Mouse (Mus musculus): Measurements from ENCODE around the gene Epc2. TPM values are rescaled to one million over a fixed set of nuclear protein-coding genes. Genes with fewer than 3 reads are reported as not detected.

Epc2 gene
- polyA plus RNA-seq (2014; fragmentation: Nextera tagmentation; extraction: Ambion mirVana) = 4.3 and 6.0 TPM in 2 replicates

- peak within 1 kb of the TSS; percentile 76 for H3K4me3 ChIP-seq (ENCODE audit: low read depth, low read length)
- H3K4me1 ChIP-seq (replicated peaks; ENCODE audit: control insufficient read depth, insufficient read depth, low read length) = no peaks in the 10 kb centered on the region; the same call in none of the 2 replicates
- H3K36me3 ChIP-seq (ENCODE audit: control insufficient read depth, insufficient read depth, low read length) = no peaks in the 10 kb centered on the region
- ATAC-seq (replicated peaks; ENCODE audit: low FRiP score) (peak; percentile 82), DNase-seq (ENCODE audit: low spot score) (peak; percentile 93)
- no peaks in the 10 kb centered on the region for H3K9me3 ChIP-seq (ENCODE audit: control insufficient read depth, low read length)
- peak within 1 kb of the TSS; percentile 95 for H3K9ac ChIP-seq (ENCODE audit: low read depth, low read length)
- peak within 1 kb of the TSS; percentile 83 for H3K4me2 ChIP-seq
- WGBS = under 1% methylated on average over 87 of the region's 88 CpGs
- H3K27ac ChIP-seq (ENCODE audit: low read depth, low read length) = peak within 1 kb of the TSS; percentile 97
- H3K27me3 ChIP-seq (replicated peaks; ENCODE audit: control insufficient read depth, insufficient read depth, low read length) = no peaks in the 10 kb centered on the region
These were observed at the start of gene Epc2 for GRCm38 (mm10) chr2:49450931-49451636. TSS of gene Epc2 (plus strand) at chr2:49451486.

GRCm38 (mm10) chr2:49405954-49406353 lies 45.3 kb upstream of the Epc2 start:
- Histone ChIP-seq H3K36me3 (ENCODE audit: control insufficient read depth, insufficient read depth, low read length) (no peaks in the 10 kb centered on the region), H3K4me1 (replicated peaks; ENCODE audit: control insufficient read depth, insufficient read depth, low read length) (no peaks in the 10 kb centered on the region), H3K9me3 (ENCODE audit: control insufficient read depth, low read length) (no peaks in the 10 kb centered on the region), H3K27me3 (replicated peaks; ENCODE audit: control insufficient read depth, insufficient read depth, low read length) (no peaks in the 10 kb centered on the region), H3K27ac (ENCODE audit: low read depth, low read length) (no peak overlapping the region), H3K4me3 (ENCODE audit: low read depth, low read length) (no peak overlapping the region), H3K4me2 (no peak overlapping the region), H3K9ac (ENCODE audit: low read depth, low read length) (no peak overlapping the region)
- DNase-seq (ENCODE audit: low spot score) (no peak), ATAC-seq (replicated peaks; ENCODE audit: low FRiP score) (no peak)
- 51% methylated on average over 2 of the region's 2 CpGs for WGBS

- H3K4me1 ChIP-seq (replicated peaks; ENCODE audit: control insufficient read depth, insufficient read depth, low read length) = no peaks in the 10 kb centered on the region
- no peaks in the 10 kb centered on the region for H3K27me3 ChIP-seq (replicated peaks; ENCODE audit: control insufficient read depth, insufficient read depth, low read length)
- no peaks in the 10 kb centered on the region for H3K36me3 ChIP-seq (ENCODE audit: control insufficient read depth, insufficient read depth, low read length)
- ATAC-seq (replicated peaks; ENCODE audit: low FRiP score) (no peak), DNase-seq (ENCODE audit: low spot score) (no peak)
- H3K4me2 ChIP-seq = no peak overlapping the region
- no peaks in the 10 kb centered on the region for H3K9me3 ChIP-seq (ENCODE audit: control insufficient read depth, low read length)
- H3K9ac ChIP-seq (ENCODE audit: low read depth, low read length) = no peak overlapping the region
- H3K4me3 ChIP-seq (ENCODE audit: low read depth, low read length) = no peak overlapping the region
- H3K27ac ChIP-seq (ENCODE audit: low read depth, low read length) = no peak overlapping the region
- 61% methylated on average over 5 of the region's 5 CpGs for WGBS
These were observed 39.6 kb upstream of the Epc2 start for GRCm38 (mm10) chr2:49411685-49412084.

GRCm38 (mm10) chr2:49412576-49412975 lies 38.7 kb upstream of the Epc2 start:
- no peaks in the 10 kb centered on the region for H3K4me1 ChIP-seq (replicated peaks; ENCODE audit: control insufficient read depth, insufficient read depth, low read length)
- H3K27me3 ChIP-seq (replicated peaks; ENCODE audit: control insufficient read depth, insufficient read depth, low read length) = no peaks in the 10 kb centered on the region
- H3K4me3 ChIP-seq (ENCODE audit: low read depth, low read length) = no peak overlapping the region
- DNase-seq (ENCODE audit: low spot score) (no peak), ATAC-seq (replicated peaks; ENCODE audit: low FRiP score) (no peak)
- H3K36me3 ChIP-seq (ENCODE audit: control insufficient read depth, insufficient read depth, low read length) = no peaks in the 10 kb centered on the region
- H3K9me3 ChIP-seq (ENCODE audit: control insufficient read depth, low read length) = no peaks in the 10 kb centered on the region
- 78% methylated on average over 6 of the region's 6 CpGs for WGBS
- H3K9ac ChIP-seq (ENCODE audit: low read depth, low read length) = no peak overlapping the region
- no peak overlapping the region for H3K4me2 ChIP-seq
- no peak overlapping the region for H3K27ac ChIP-seq (ENCODE audit: low read depth, low read length)

- H3K4me3 ChIP-seq (ENCODE audit: low read depth, low read length) = no peak overlapping the region
- no peaks in the 10 kb centered on the region for H3K36me3 ChIP-seq (ENCODE audit: control insufficient read depth, insufficient read depth, low read length)
- 69% methylated on average over 3 of the region's 3 CpGs for WGBS
- no peak overlapping the region for H3K27ac ChIP-seq (ENCODE audit: low read depth, low read length)
- ATAC-seq (replicated peaks; ENCODE audit: low FRiP score) = no peak
- no peak overlapping the region for H3K9ac ChIP-seq (ENCODE audit: low read depth, low read length)
- DNase-seq (ENCODE audit: low spot score) = no peak
- no peaks in the 10 kb centered on the region for H3K4me1 ChIP-seq (replicated peaks; ENCODE audit: control insufficient read depth, insufficient read depth, low read length)
- no peaks in the 10 kb centered on the region for H3K9me3 ChIP-seq (ENCODE audit: control insufficient read depth, low read length)
- no peaks in the 10 kb centered on the region for H3K27me3 ChIP-seq (replicated peaks; ENCODE audit: control insufficient read depth, insufficient read depth, low read length)
- no peak overlapping the region for H3K4me2 ChIP-seq
These were observed 35.4 kb upstream of the Epc2 start for GRCm38 (mm10) chr2:49415868-49416267.

GRCm38 (mm10) chr2:49417018-49417604 lies 34.2 kb upstream of the Epc2 start:
- Histone ChIP-seq H3K27me3 (replicated peaks; ENCODE audit: control insufficient read depth, insufficient read depth, low read length) (no peaks in the 10 kb centered on the region), H3K9ac (ENCODE audit: low read depth, low read length) (no peak overlapping the region), H3K9me3 (ENCODE audit: control insufficient read depth, low read length) (no peaks in the 10 kb centered on the region), H3K36me3 (ENCODE audit: control insufficient read depth, insufficient read depth, low read length) (no peaks in the 10 kb centered on the region), H3K4me2 (no peak overlapping the region), H3K27ac (ENCODE audit: low read depth, low read length) (no peak overlapping the region), H3K4me1 (replicated peaks; ENCODE audit: control insufficient read depth, insufficient read depth, low read length) (no peaks in the 10 kb centered on the region), H3K4me3 (ENCODE audit: low read depth, low read length) (no peak overlapping the region)
- ATAC-seq (replicated peaks; ENCODE audit: low FRiP score) = no peak
- no peak for DNase-seq (ENCODE audit: low spot score)
- WGBS = 39% methylated on average over 10 of the region's 10 CpGs

GRCm38 (mm10) chr2:49420396-49420795 lies 30.9 kb upstream of the Epc2 start:
- DNase-seq (ENCODE audit: low spot score) = no peak
- WGBS = 80% methylated on average over 3 of the region's 3 CpGs
- Histone ChIP-seq H3K4me3 (ENCODE audit: low read depth, low read length) (no peak overlapping the region), H3K27me3 (replicated peaks; ENCODE audit: control insufficient read depth, insufficient read depth, low read length) (no peaks in the 10 kb centered on the region), H3K4me1 (replicated peaks; ENCODE audit: control insufficient read depth, insufficient read depth, low read length) (no peaks in the 10 kb centered on the region), H3K27ac (ENCODE audit: low read depth, low read length) (no peak overlapping the region), H3K36me3 (ENCODE audit: control insufficient read depth, insufficient read depth, low read length) (no peaks in the 10 kb centered on the region), H3K4me2 (no peak overlapping the region), H3K9me3 (ENCODE audit: control insufficient read depth, low read length) (no peaks in the 10 kb centered on the region), H3K9ac (ENCODE audit: low read depth, low read length) (no peak overlapping the region)
- ATAC-seq (replicated peaks; ENCODE audit: low FRiP score) = no peak

- DNase-seq (ENCODE audit: low spot score) (no peak), ATAC-seq (replicated peaks; ENCODE audit: low FRiP score) (no peak)
- H3K36me3 ChIP-seq (ENCODE audit: control insufficient read depth, insufficient read depth, low read length) = no peaks in the 10 kb centered on the region
- no peaks in the 10 kb centered on the region for H3K9me3 ChIP-seq (ENCODE audit: control insufficient read depth, low read length)
- no peaks in the 10 kb centered on the region for H3K4me1 ChIP-seq (replicated peaks; ENCODE audit: control insufficient read depth, insufficient read depth, low read length)
- no peak overlapping the region for H3K9ac ChIP-seq (ENCODE audit: low read depth, low read length)
- no peaks in the 10 kb centered on the region for H3K27me3 ChIP-seq (replicated peaks; ENCODE audit: control insufficient read depth, insufficient read depth, low read length)
- H3K4me3 ChIP-seq (ENCODE audit: low read depth, low read length) = no peak overlapping the region
- 54% methylated on average over 2 of the region's 2 CpGs for WGBS
- H3K27ac ChIP-seq (ENCODE audit: low read depth, low read length) = no peak overlapping the region
- no peak overlapping the region for H3K4me2 ChIP-seq
These were observed 27.4 kb upstream of the Epc2 start for GRCm38 (mm10) chr2:49423857-49424256.

GRCm38 (mm10) chr2:49424788-49425187 lies 26.5 kb upstream of the Epc2 start:
- ATAC-seq (replicated peaks; ENCODE audit: low FRiP score) (no peak), DNase-seq (ENCODE audit: low spot score) (no peak)
- H3K9ac ChIP-seq (ENCODE audit: low read depth, low read length) = no peak overlapping the region
- no peak overlapping the region for H3K4me3 ChIP-seq (ENCODE audit: low read depth, low read length)
- no peaks in the 10 kb centered on the region for H3K9me3 ChIP-seq (ENCODE audit: control insufficient read depth, low read length)
- no peaks in the 10 kb centered on the region for H3K36me3 ChIP-seq (ENCODE audit: control insufficient read depth, insufficient read depth, low read length)
- H3K4me1 ChIP-seq (replicated peaks; ENCODE audit: control insufficient read depth, insufficient read depth, low read length) = no peaks in the 10 kb centered on the region
- no peaks in the 10 kb centered on the region for H3K27me3 ChIP-seq (replicated peaks; ENCODE audit: control insufficient read depth, insufficient read depth, low read length)
- WGBS = 43% methylated on average over 4 of the region's 4 CpGs
- no peak overlapping the region for H3K4me2 ChIP-seq
- H3K27ac ChIP-seq (ENCODE audit: low read depth, low read length) = no peak overlapping the region

Data from liver, embryonic 11.5 days (tissue).